Mouse (Mus musculus) kidney, adult 2 months (tissue): ENCODE results near the gene Zcwpw1.

Experiments
- CTCF ChIP-seq: fragments of 200-500 bp; conservative IDR thresholded peaks from 2 replicates; pipeline ENCODE4 v1.5.1; 2011; ENCODE audit warnings: low read depth, mild to moderate bottlenecking, control low read depth, low read length, moderate library complexity, mixed read lengths; ENCODE audit not compliant: insufficient read depth, insufficient read length
- POLR2A ChIP-seq: fragments of 200-500 bp; IDR thresholded peaks from one replicate; pipeline ENCODE4 v1.6.1; 2011; ENCODE audit warnings: low read depth, low read length, control low read depth

DNA sequence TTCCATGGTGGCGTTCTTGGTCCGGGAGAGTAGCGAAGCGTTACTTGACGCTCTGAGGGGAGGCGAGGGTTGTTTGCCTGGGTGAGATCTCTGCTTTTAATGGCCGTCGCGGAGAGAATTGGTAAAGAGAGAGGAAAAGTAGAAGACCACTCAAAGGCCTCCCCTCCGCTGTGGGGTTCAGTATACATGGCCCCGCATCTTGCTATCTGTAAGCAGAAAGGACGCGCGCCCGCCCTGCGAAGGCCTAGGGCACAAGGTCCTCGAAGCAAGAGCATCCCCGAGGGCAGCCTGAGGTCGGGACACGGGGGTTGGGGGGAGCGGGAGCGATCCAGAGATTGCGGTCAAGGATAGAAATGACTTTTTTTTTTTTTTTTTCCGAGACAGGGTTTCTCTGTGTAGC lies 573 bp downstream of the Zcwpw1 start:
- TF ChIP-seq CTCF (no peak), POLR2A (no peak)
